Mouse (Mus musculus) adrenal gland, adult (tissue): ENCODE measurements around the gene Stkld1.

Experiments
- DNase-seq, 2 experiments: peaks; one replicate each; pipeline ENCODE4 v3.0.0; 2022 to 2023; ENCODE audit warnings: low spot score in 1 of 2; ENCODE audit not compliant: inconsistent age in 2 of 2

Gene Stkld1

GRCm38 (mm10) chr2:26914148-26914941 is 19.5 kb upstream of the Stkld1 start:
- DNase-seq: peak in 1 of 2 experiments; percentile 27

- peak; percentile 89 to 96 for DNase-seq
Observed at GRCm38 (mm10) chr2:26915927-26916728, 17.7 kb upstream of the Stkld1 start, which contains the start of the genes Surf2 and Surf1. Gene Surf2, plus strand, starts transcription at chr2:26916367. Gene Surf1, minus strand, starts transcription at chr2:26916530.

GRCm38 (mm10) chr2:26916738-26917137 is 17.1 kb upstream of the Stkld1 start:
- DNase-seq: no peak

GRCm38 (mm10) chr2:26919684-26920083 is 14.2 kb upstream of the Stkld1 start:
- DNase-seq: peak; percentile 59 to 78

- peak in 1 of 2 experiments; percentile 53 for DNase-seq
Observed at GRCm38 (mm10) chr2:26920190-26920855, 13.5 kb upstream of the Stkld1 start.

- DNase-seq: peak; percentile 75 to 86
Observed at GRCm38 (mm10) chr2:26921784-26922183, 12.1 kb upstream of the Stkld1 start.

GRCm38 (mm10) chr2:26927745-26928476 is 5.9 kb upstream of the Stkld1 start:
- peak in 1 of 2 experiments; percentile 45 for DNase-seq

- peak; percentile 75 to 93 for DNase-seq
Observed at GRCm38 (mm10) chr2:26930390-26930789, 3.5 kb upstream of the Stkld1 start.

GRCm38 (mm10) chr2:26932473-26933303 is 1.2 kb upstream of the Stkld1 start:
- peak in 1 of 2 experiments; percentile 68 for DNase-seq

- DNase-seq: peak in 1 of 2 experiments; percentile 38
Observed at GRCm38 (mm10) chr2:26935286-26935685, 1.4 kb downstream of the Stkld1 start.

GRCm38 (mm10) chr2:26936425-26936824 is 2.6 kb downstream of the Stkld1 start:
- peak in 1 of 2 experiments; percentile 66 for DNase-seq

GRCm38 (mm10) chr2:26941539-26941938 is 7.7 kb downstream of the Stkld1 start:
- no peak for DNase-seq

GRCm38 (mm10) chr2:26943253-26943652 is 9.4 kb downstream of the Stkld1 start:
- DNase-seq: no peak

- DNase-seq: no peak
Observed at GRCm38 (mm10) chr2:26950411-26950810, 16.6 kb downstream of the Stkld1 start.

GRCm38 (mm10) chr2:26951346-26951905 is 17.6 kb downstream of the Stkld1 start:
- DNase-seq: peak in 1 of 2 experiments; percentile 71

- no peak for DNase-seq
Observed at GRCm38 (mm10) chr2:26952193-26952592, 18.3 kb downstream of the Stkld1 start.

- no peak for DNase-seq
Observed at GRCm38 (mm10) chr2:26952866-26953265, 19.0 kb downstream of the Stkld1 start.

GRCm38 (mm10) chr2:26954735-26955395 is 21.0 kb downstream of the Stkld1 start:
- no peak for DNase-seq
